Mouse (Mus musculus) lung, adult 2 months (tissue): ENCODE results near the gene Arf6. TPM values are rescaled to one million over a fixed set of nuclear protein-coding genes. Genes with fewer than 3 reads are reported as not detected.

Experiments
- DNase-seq: peaks from one replicate; pipeline ENCODE4 v3.0.0; 2022
- H3K4me1 ChIP-seq: fragments of 200-500 bp; 2 replicates; pipeline ENCODE4 v1.6.1; 2011; ENCODE audit warnings: low read length; ENCODE audit not compliant: control insufficient read depth, insufficient read depth
- H3K4me3 ChIP-seq: fragments of 200-500 bp; replicated peaks from 2 replicates; pipeline ENCODE3; 2011; ENCODE audit warnings: low read depth, mild to moderate bottlenecking, control low read depth, low read length; ENCODE audit errors: extremely low read depth
- CTCF ChIP-seq: fragments of 200-500 bp; IDR thresholded peaks from 2 replicates; pipeline ENCODE4 v1.5.1; 2011; ENCODE audit warnings: mild to moderate bottlenecking, low read length, control low read depth; ENCODE audit not compliant: insufficient read depth
- POLR2A ChIP-seq: fragments of 200-500 bp; IDR thresholded peaks from 2 replicates; pipeline ENCODE4 v1.6.1; 2011; ENCODE audit warnings: low read depth, mild to moderate bottlenecking, control low read depth, low read length, borderline replicate concordance; ENCODE audit errors: extremely low read depth
- WGBS: fragments of 180-500 bp; shearing (Covaris S2); methylation state at CpG from one replicate; pipeline ENCODE4 v1.1.7; 2018; 5-methylcytosine and 5-hydroxymethylcytosine counted together
- polyA plus RNA-seq: library from polyadenylated mRNA; depleted of rRNA; stranded (reverse); fragments of >200 nt; gene quantifications from 2 replicates; pipeline ENCODE4 v1.2.3, GENCODE M21; 2012; rRNA removed

Gene Arf6
- polyA plus RNA-seq, 1 experiment = 164 TPM

DNA sequence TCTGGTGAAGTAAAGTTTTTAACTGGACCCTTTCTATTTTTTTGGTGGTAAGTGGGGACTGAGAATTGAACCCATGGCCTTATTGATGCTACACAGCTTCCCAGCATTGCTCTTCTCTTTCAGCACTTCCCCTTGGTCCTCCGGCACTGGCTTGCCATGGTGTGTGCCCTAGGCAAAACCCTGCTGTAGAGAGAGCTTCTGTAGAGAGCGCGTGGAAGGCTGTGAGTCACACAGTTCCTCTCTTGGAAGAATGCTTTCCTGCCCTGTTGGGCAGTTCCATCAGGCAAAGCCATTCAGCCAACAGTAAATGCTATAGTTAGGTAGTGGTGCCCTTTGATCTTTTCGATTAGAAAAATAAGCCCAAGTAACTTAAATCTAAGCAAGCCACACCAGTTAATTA lies 47.7 kb downstream of the Arf6 start:
- TF ChIP-seq POLR2A (no peak), CTCF (no peak)
- no peak for DNase-seq
- peaks cover 5% of the 10 kb centered on the region; the same call in 1 of the 2 replicates for H3K4me1 ChIP-seq
- WGBS = 84% methylated on average over 4 of the region's 4 CpGs
- H3K4me3 ChIP-seq = no peak overlapping the region

DNA sequence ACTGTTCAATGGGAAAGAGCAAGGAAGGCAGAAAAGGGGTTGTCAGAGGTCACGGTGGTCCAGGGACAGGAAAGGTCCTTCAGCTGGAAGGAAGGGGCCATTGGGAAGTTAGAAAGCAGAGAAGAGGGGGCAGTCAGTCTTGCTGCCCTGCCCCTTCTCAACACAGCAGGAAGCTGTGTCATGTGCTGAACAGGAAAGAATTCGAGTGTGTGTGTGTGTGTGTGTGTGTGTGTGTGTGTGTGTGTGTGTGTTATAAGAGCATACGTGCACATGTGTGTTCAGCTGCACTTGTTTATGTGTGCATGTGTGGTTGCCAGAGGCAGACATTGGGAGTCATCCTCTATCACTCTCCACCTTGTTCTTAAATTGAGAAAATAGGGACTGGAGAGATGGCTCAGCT lies 48.8 kb downstream of the Arf6 start:
- DNase-seq = no peak
- TF ChIP-seq CTCF (no peak), POLR2A (no peak)
- 37% methylated on average over 3 of the region's 3 CpGs for WGBS
- Histone ChIP-seq H3K4me3 (no peak overlapping the region), H3K4me1 (peaks cover 8% of the 10 kb centered on the region; the same call in 1 of the 2 replicates)

DNA sequence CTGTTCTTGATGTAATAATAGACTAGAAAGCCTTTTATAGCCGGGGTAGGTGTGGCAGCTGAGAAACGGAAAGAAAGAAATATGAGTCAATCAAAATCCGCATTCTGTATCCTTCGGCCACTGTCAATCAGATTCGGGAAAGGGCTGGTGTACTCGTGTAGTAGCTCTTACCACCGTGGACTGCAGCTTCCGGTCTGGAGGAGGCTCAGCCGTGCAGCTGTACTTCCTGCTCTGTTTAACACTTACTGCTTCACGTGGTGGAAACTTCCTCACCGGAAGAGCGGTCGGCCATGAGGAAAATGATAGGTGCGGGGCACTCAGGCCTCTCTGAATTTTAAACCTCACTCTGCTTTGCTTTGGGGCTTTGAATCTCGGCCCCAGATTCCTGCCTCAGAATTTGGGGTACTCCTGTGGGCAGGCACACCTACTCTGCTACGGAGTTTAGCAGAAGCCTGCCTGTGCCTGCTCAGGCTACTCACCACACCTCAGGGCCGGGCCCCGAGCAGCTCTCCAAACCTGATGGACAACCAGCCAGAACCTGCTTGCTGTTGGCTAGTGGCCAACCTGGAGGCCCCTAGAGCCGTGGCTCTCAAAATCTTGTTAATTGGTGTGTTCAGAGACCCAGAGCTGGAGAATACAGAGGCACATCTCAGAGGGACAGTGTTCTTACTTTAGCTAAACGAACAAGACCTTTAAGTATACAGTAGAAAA lies 51.0 kb downstream of the Arf6 start:
- WGBS = 38% methylated on average over 20 of the region's 20 CpGs
- DNase-seq = no peak
- TF ChIP-seq POLR2A = no peak
- TF ChIP-seq CTCF = no peak
- H3K4me1 ChIP-seq = peaks cover 8% of the 10 kb centered on the region; the same call in 1 of the 2 replicates
- peak overlapping the region; percentile 7 for H3K4me3 ChIP-seq

Other genes with a start within 250 kb of the Arf6 start
- gene Rps29, start 213.0 kb upstream of the Arf6 start, polyA plus RNA-seq = 892 and 1,117 TPM in 2 replicates
- 0.34 TPM in 1 of 2 replicates, not detected in the other for gene Lrr1, start 203.3 kb upstream of the Arf6 start, polyA plus RNA-seq
- gene Rpl36al, start 188.1 kb upstream of the Arf6 start, polyA plus RNA-seq = 93.5 and 107 TPM in 2 replicates
- gene Mgat2, start 188.0 kb upstream of the Arf6 start, polyA plus RNA-seq = 16.4 and 19.4 TPM in 2 replicates
- gene Gm49383, start 175.0 kb upstream of the Arf6 start, polyA plus RNA-seq = 0.21 TPM in 1 of 2 replicates, not detected in the other
- gene Dnaaf2, start 173.7 kb upstream of the Arf6 start, polyA plus RNA-seq = 4.0 and 5.0 TPM in 2 replicates
- not detected in 2 replicates for gene Gm49384, start 167.9 kb upstream of the Arf6 start, polyA plus RNA-seq
- 1.7 and 2.9 TPM in 2 replicates for gene Pole2, start 144.0 kb upstream of the Arf6 start, polyA plus RNA-seq
- 0.87 and 4.8 TPM in 2 replicates for gene Klhdc1, start 131.0 kb upstream of the Arf6 start, polyA plus RNA-seq
- gene Klhdc2, start 75.5 kb upstream of the Arf6 start, polyA plus RNA-seq = 29.5 and 37.5 TPM in 2 replicates
- 3.2 and 6.4 TPM in 2 replicates for gene Nemf, start 15.0 kb upstream of the Arf6 start, polyA plus RNA-seq
- gene Gm9887, start 308 bp downstream of the Arf6 start, polyA plus RNA-seq = 2.3 and 5.2 TPM in 2 replicates
- 7.3 and 11.3 TPM in 2 replicates for gene Vcpkmt, start 210.9 kb downstream of the Arf6 start, polyA plus RNA-seq